In genomic region chr7:119184341-119185143, GRCm38 (mm10) we compare ENCODE assay signal across 8 mouse cellular contexts. TPM values are rescaled to one million over a fixed set of nuclear protein-coding genes. Genes with fewer than 3 reads are reported as not detected.
DNase-seq lines count a peak whose midpoint lies in the region; ATAC-seq lines count a peak whose summit lies in the region.

Gene Gpr139, minus strand, starts transcription at chr7:119184603.

- no peaks in the 10 kb centered on the region for H3K4me1 ChIP-seq in embryonic facial prominence, embryonic 11.5 days (ENCODE audit: control insufficient read depth, insufficient read depth, low read length)
- H3K4me1 ChIP-seq in intestine, embryonic 14.5 days (replicated peaks; ENCODE audit: control insufficient read depth, insufficient read depth, low read length), result no peaks in the 10 kb centered on the region
- H3K4me1 ChIP-seq in liver, embryonic 12.5 days, result no peaks in the 10 kb centered on the region

- peak; percentile 90 for ATAC-seq in embryonic facial prominence, embryonic 11.5 days (replicated peaks; ENCODE audit: insufficient number of reproducible peaks, low FRiP score, low TSS enrichment, low read depth)
- peak; percentile 84 for ATAC-seq in intestine, embryonic 14.5 days (replicated peaks; ENCODE audit: low FRiP score, low TSS enrichment, low read depth)
- ATAC-seq in liver, embryonic 12.5 days, result peak; percentile 40; the same call in 1 of the 2 replicates

- H3K36me3 ChIP-seq in embryonic facial prominence, embryonic 11.5 days (replicated peaks; ENCODE audit: control insufficient read depth, insufficient read depth, low read depth, low read length), result no peaks in the 10 kb centered on the region
- no peaks in the 10 kb centered on the region for H3K36me3 ChIP-seq in intestine, embryonic 14.5 days (ENCODE audit: control insufficient read depth, insufficient read depth, low read length)
- no peaks in the 10 kb centered on the region for H3K36me3 ChIP-seq in liver, embryonic 12.5 days

- peak within 1 kb of the TSS; percentile 88 for H3K4me2 ChIP-seq in embryonic facial prominence, embryonic 11.5 days (ENCODE audit: low read depth, low read length)
- H3K4me2 ChIP-seq in intestine, embryonic 14.5 days (ENCODE audit: low read length), result peak within 1 kb of the TSS; percentile 82
- peak within 1 kb of the TSS; percentile 54 for H3K4me2 ChIP-seq in liver, embryonic 12.5 days

- WGBS in embryonic facial prominence, embryonic 11.5 days, result under 1% methylated on average over 45 of the region's 47 CpGs
- under 1% methylated on average over 47 of the region's 47 CpGs for WGBS in intestine, embryonic 14.5 days
- 2% methylated on average over 47 of the region's 47 CpGs for WGBS in liver, embryonic 12.5 days (ENCODE audit: insufficient replicate concordance)

- H3K4me3 ChIP-seq in embryonic facial prominence, embryonic 11.5 days (ENCODE audit: low read depth, low read length), result peak within 1 kb of the TSS; percentile 46
- peak within 1 kb of the TSS; percentile 42 for H3K4me3 ChIP-seq in intestine, embryonic 14.5 days (ENCODE audit: low read depth, low read length)
- peak within 1 kb of the TSS; percentile 31 for H3K4me3 ChIP-seq in liver, embryonic 12.5 days

- peak; percentile 2 for DNase-seq in kidney, postnatal 14 days
- no peak for DNase-seq in kidney, adult 9 months
- peak; percentile 58 for DNase-seq in embryonic facial prominence, embryonic 11.5 days (ENCODE audit: low spot score)
- peak; percentile 56 for DNase-seq in intestine, embryonic 14.5 days (ENCODE audit: low spot score)
- peak; percentile 16 to 23 for DNase-seq in right cerebral cortex, postnatal 36 days (ENCODE audit: low spot score in 2 of 2)
- no peak for DNase-seq in thymus, adult 18-20 months
- DNase-seq in ovary, postnatal 14 days (ENCODE audit: low spot score), result no peak

- H3K27ac ChIP-seq in embryonic facial prominence, embryonic 11.5 days (replicated peaks; ENCODE audit: low read depth, low read length), result no peak within 1 kb of the TSS
- no peak within 1 kb of the TSS for H3K27ac ChIP-seq in intestine, embryonic 14.5 days (ENCODE audit: low read depth)
- no peak within 1 kb of the TSS for H3K27ac ChIP-seq in liver, embryonic 12.5 days

- H3K9ac ChIP-seq in embryonic facial prominence, embryonic 11.5 days (replicated peaks; ENCODE audit: low read length), result peak within 1 kb of the TSS; percentile 18; the same call in 1 of the 2 replicates
- no peak within 1 kb of the TSS for H3K9ac ChIP-seq in intestine, embryonic 14.5 days (ENCODE audit: low read length)
- no peak within 1 kb of the TSS for H3K9ac ChIP-seq in liver, embryonic 12.5 days

- no peaks in the 10 kb centered on the region for H3K9me3 ChIP-seq in embryonic facial prominence, embryonic 11.5 days (replicated peaks; ENCODE audit: control insufficient read depth, low read length)
- H3K9me3 ChIP-seq in intestine, embryonic 14.5 days (ENCODE audit: control insufficient read depth, low read length), result no peaks in the 10 kb centered on the region
- no peaks in the 10 kb centered on the region for H3K9me3 ChIP-seq in liver, embryonic 12.5 days (replicated peaks)

- H3K27me3 ChIP-seq in embryonic facial prominence, embryonic 11.5 days (ENCODE audit: control insufficient read depth, insufficient read depth, low read length), result peaks cover 31% of the 10 kb centered on the region
- H3K27me3 ChIP-seq in intestine, embryonic 14.5 days (replicated peaks; ENCODE audit: control insufficient read depth, insufficient read depth, low read length), result peaks cover 50% of the 10 kb centered on the region
- peaks cover 47% of the 10 kb centered on the region for H3K27me3 ChIP-seq in liver, embryonic 12.5 days (replicated peaks)

RNA-seq across cellular contexts. Expression of gene Gpr139, which starts in this region (rescaled TPM):
- polyA plus RNA-seq in embryonic facial prominence, embryonic 11.5 days (2014; fragmentation: Nextera tagmentation; extraction: Ambion mirVana), result 0.53 and 0.54 TPM in 2 replicates
- 0.04 TPM in 1 of 2 replicates, not detected in the other for polyA plus RNA-seq in intestine, embryonic 14.5 days (2014; fragmentation: Nextera tagmentation; extraction: Ambion mirVana)
- polyA plus RNA-seq in liver, embryonic 12.5 days (2016; fragmentation: Nextera tagmentation; extraction: Ambion mirVana), result not detected in 2 replicates

Comparison
In these comparisons a context has a peak if more than half of its experiments do, and no peak if none do; other contexts are left out.
1. DNase-seq: peak in kidney, postnatal 14 days (single experiment) and right cerebral cortex, postnatal 36 days (2 of 2); none in kidney, adult 9 months (single experiment), thymus, adult 18-20 months (0 of 2) and ovary, postnatal 14 days (single experiment).
2. Peak in DNase-seq, ATAC-seq, H3K4me3 ChIP-seq, H3K9ac ChIP-seq and H3K4me2 ChIP-seq in embryonic facial prominence, embryonic 11.5 days; RNA of the gene not detected or under 1 TPM.
3. Peak in DNase-seq, ATAC-seq, H3K4me3 ChIP-seq and H3K4me2 ChIP-seq in intestine, embryonic 14.5 days; RNA of the gene not detected or under 1 TPM.
4. Peak in ATAC-seq, H3K4me3 ChIP-seq and H3K4me2 ChIP-seq in liver, embryonic 12.5 days; RNA of the gene not detected or under 1 TPM.
5. ATAC-seq: peak in every context shown above with its lines; median percentile 90 in embryonic facial prominence, embryonic 11.5 days; 84 in intestine, embryonic 14.5 days; 40 in liver, embryonic 12.5 days.
6. Peak in every context shown above with its lines, with median percentiles within 50 percentile points of each other: H3K4me2 ChIP-seq and H3K4me3 ChIP-seq.